In the genomic region with DNA sequence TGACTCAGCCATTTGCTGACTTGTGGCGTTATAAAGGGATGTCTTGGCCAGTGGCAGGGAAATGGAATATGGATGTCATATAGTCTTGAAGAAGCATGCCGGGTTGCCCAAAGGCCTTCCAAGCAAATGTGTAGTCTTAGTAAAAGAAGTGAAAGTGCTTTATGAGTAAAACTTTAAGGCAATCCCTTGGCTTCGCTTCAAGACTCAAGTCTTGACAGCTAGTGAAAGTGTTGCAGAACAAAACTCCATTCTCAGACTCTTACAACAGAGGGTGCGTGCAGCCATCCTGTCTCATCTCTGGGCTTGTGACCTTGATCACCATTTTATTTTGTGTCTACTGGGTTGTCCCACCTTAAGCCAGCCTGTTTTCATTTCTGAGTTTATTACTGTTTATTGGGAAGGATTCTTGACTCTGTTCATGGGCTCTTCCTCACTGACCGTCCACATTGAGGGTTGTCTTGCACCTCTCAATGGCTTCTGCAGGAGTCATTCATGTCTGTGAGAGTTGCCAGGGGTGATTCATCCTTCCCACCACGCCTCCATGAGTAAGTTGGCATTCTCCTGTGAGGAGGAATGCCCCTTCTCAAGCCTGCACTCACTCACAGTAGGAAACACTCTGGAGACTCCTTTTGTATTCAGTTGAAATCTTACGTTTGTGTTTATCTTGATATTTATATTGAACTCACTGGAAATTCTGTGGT, we compare ENCODE assay signal across 22 mouse cellular contexts. TPM values are rescaled to one million over a fixed set of nuclear protein-coding genes. Genes with fewer than 3 reads are reported as not detected.
DNase-seq lines count a peak whose midpoint lies in the region; ATAC-seq and TF ChIP-seq lines count a peak whose summit lies in the region.
"Had no signal": no experiment of that assay in that cellular context is flagged by ENCODE, and none has a peak within 500 bp of the region (broad histone marks: within the 10 kb centered on the region; RNA-seq: fewer than 3 reads in every experiment).

No protein-coding gene starts in this region.

- no peaks in the 10 kb centered on the region for H3K9me3 ChIP-seq in embryonic facial prominence, embryonic 10.5 days
- H3K9me3 ChIP-seq: embryonic facial prominence, embryonic 15.5 days; limb, embryonic 10.5 days; midbrain, embryonic 12.5 days; neural tube, embryonic 13.5 days; stomach, embryonic 15.5 days had no signal

- H3K27me3 ChIP-seq in myocyte (ENCODE audit: control insufficient read depth, insufficient read depth, insufficient read length), result no peaks in the 10 kb centered on the region
- H3K27me3 ChIP-seq in embryonic facial prominence, embryonic 10.5 days (replicated peaks; ENCODE audit: low read depth, poor library complexity, severe bottlenecking), result peaks cover 46% of the 10 kb centered on the region

- H3K79me2 ChIP-seq in myocyte (ENCODE audit: control insufficient read depth, insufficient read depth), result no peaks in the 10 kb centered on the region

- H3K4me1 ChIP-seq in embryonic facial prominence, embryonic 10.5 days, result peaks cover 18% of the 10 kb centered on the region

- no peaks in the 10 kb centered on the region for H3K36me3 ChIP-seq in myocyte (ENCODE audit: control insufficient read depth, insufficient read depth)
- H3K36me3 ChIP-seq in embryonic facial prominence, embryonic 10.5 days (replicated peaks), result no peaks in the 10 kb centered on the region
- H3K36me3 ChIP-seq: embryonic facial prominence, embryonic 15.5 days; limb, embryonic 10.5 days; midbrain, embryonic 12.5 days; neural tube, embryonic 13.5 days; stomach, embryonic 15.5 days had no signal

- no peak for DNase-seq in frontal cortex, postnatal 25 days (ENCODE audit: low spot score in 2 of 2)
- peak; percentile 16 for DNase-seq in urinary bladder, postnatal 14 days (ENCODE audit: low spot score)
- no peak for DNase-seq in urinary bladder, adult 18-20 months (ENCODE audit: low spot score in 2 of 2)
- peak; percentile 62 for DNase-seq in adrenal gland, postnatal 14 days
- no peak for DNase-seq in embryonic facial prominence, embryonic 10.5 days (ENCODE audit: low spot score)
- DNase-seq in retina, embryonic 14.5 days (ENCODE audit: low spot score), result no peak
- DNase-seq: cerebellum, adult 11 months; cerebellum, postnatal 14 days; embryo, embryonic 11 days; heart, adult 11 months; kidney, postnatal 14 days; liver, postnatal 0 days; right cerebral cortex, postnatal 14 days; thymus, adult 2 months had no signal

- TF ChIP-seq POLR2A in myocyte (IDR thresholded peaks at IDR 0.05; ENCODE audit: insufficient read length, low read depth), result no peak

- H3K27ac ChIP-seq in embryonic facial prominence, embryonic 10.5 days (replicated peaks), result no peak overlapping the region
- H3K27ac ChIP-seq: embryonic facial prominence, embryonic 15.5 days; left cerebral cortex, adult 2 months; limb, embryonic 10.5 days; midbrain, embryonic 12.5 days; neural tube, embryonic 13.5 days; stomach, embryonic 15.5 days had no signal

- no peak overlapping the region for H3K4me3 ChIP-seq in myocyte
- H3K4me3 ChIP-seq in embryonic facial prominence, embryonic 10.5 days, result no peak overlapping the region
- H3K4me3 ChIP-seq: embryonic facial prominence, embryonic 15.5 days; left cerebral cortex, adult 2 months; limb, embryonic 10.5 days; midbrain, embryonic 12.5 days; neural tube, embryonic 13.5 days; stomach, embryonic 15.5 days had no signal

- WGBS in embryonic facial prominence, embryonic 10.5 days, result 85% methylated on average over 7 of the region's 7 CpGs

- H3K4me2 ChIP-seq in myocyte (ENCODE audit: low read depth), result peak overlapping the region; percentile 51
- H3K4me2 ChIP-seq: embryonic facial prominence, embryonic 15.5 days; midbrain, embryonic 12.5 days; neural tube, embryonic 13.5 days; stomach, embryonic 15.5 days had no signal

- ATAC-seq in frontal cortex, adult (ENCODE audit: low TSS enrichment), result peak; percentile 52; the same call in 1 of the 2 replicates
- ATAC-seq: liver, postnatal 0 days had no signal

- H3ac ChIP-seq in myocyte (ENCODE audit: control insufficient read depth, insufficient read length), result no peak overlapping the region

TF ChIP-seq in myocyte, 11 proteins besides CTCF, POLR2A, EP300 and RAD21:
- TF ChIP-seq SRF (IDR thresholded peaks at IDR 0.05; ENCODE audit: control insufficient read depth, insufficient read length, low read depth) (no peak), REST (IDR thresholded peaks at IDR 0.05; ENCODE audit: insufficient read depth, insufficient read length) (no peak), CEBPB (IDR thresholded peaks at IDR 0.05; ENCODE audit: insufficient read depth, poor library complexity, severe bottlenecking) (no peak), MAX (IDR thresholded peaks at IDR 0.05; ENCODE audit: low read depth) (no peak), TCF3 (IDR thresholded peaks at IDR 0.05; ENCODE audit: insufficient read length, low read depth) (no peak), MYOG (IDR thresholded peaks at IDR 0.05; ENCODE audit: control insufficient read depth in 1 of 3, insufficient read depth in 1 of 3, insufficient read length in 2 of 3, low read depth in 2 of 3) (no peak), E2F4 (IDR thresholded peaks at IDR 0.05; ENCODE audit: insufficient read depth) (no peak), MYOD1 (IDR thresholded peaks at IDR 0.05; ENCODE audit: control insufficient read depth in 1 of 3, insufficient read length in 2 of 3, low read depth in 2 of 3) (no peak), USF1 (IDR thresholded peaks at IDR 0.05; ENCODE audit: low read depth) (no peak), TCF12 (IDR thresholded peaks at IDR 0.05; ENCODE audit: insufficient read depth, poor library complexity, severe bottlenecking) (no peak), POLR2AphosphoS2 (IDR thresholded peaks at IDR 0.05; ENCODE audit: insufficient read length, low read depth) (no peak)
TF ChIP-seq in myocyte: peak in this region for 0.

RNA-seq across cellular contexts. Expression of a gene that starts 4.4 kb away (rescaled TPM):
- 0.30 and 0.41 TPM in 2 replicates for total RNA-seq in adrenal gland, postnatal 14 days (2021)
- 0.22 TPM for polyA plus RNA-seq in myocyte (2012; fragmentation: generic; extraction: Trizol)
- polyA plus RNA-seq in embryonic facial prominence, embryonic 10.5 days (2016; fragmentation: Nextera tagmentation; extraction: Ambion mirVana), result 0.55 and 0.72 TPM in 2 replicates
- polyA plus RNA-seq: liver, postnatal 0 days had no signal

Comparison
In these comparisons a context has a peak if more than half of its experiments do, and no peak if none do; other contexts are left out.
1. DNase-seq: peak in urinary bladder, postnatal 14 days (single experiment) and adrenal gland, postnatal 14 days (single experiment); none in frontal cortex, postnatal 25 days (0 of 2), urinary bladder, adult 18-20 months (0 of 2), embryonic facial prominence, embryonic 10.5 days (single experiment) and retina, embryonic 14.5 days (single experiment).